Mouse (Mus musculus) lung, postnatal 0 days (tissue): Measurements from ENCODE around the gene Map4k1. TPM values are rescaled to one million over a fixed set of nuclear protein-coding genes. Genes with fewer than 3 reads are reported as not detected.
A peak's percentile ranks its signal among the peaks of the same experiment; 100 is the strongest.

Experiments used
- ATAC-seq: fragments of 200-750 bp; cut with Nextera tagmentation; 2 replicates; pipeline ENCODE4 v1.8.0; 2017; ENCODE audit warnings: moderate library complexity
- DNase-seq: peaks from one replicate; pipeline ENCODE4 v3.0.0-alpha.2; 2016; ENCODE audit warnings: low spot score
- H3K27ac ChIP-seq: fragments of 300-500 bp; sonication (generic); 2 replicates; pipeline ENCODE4 v1.5.1; 2014; ENCODE audit warnings: antibody characterized with exemption, mild to moderate bottlenecking, low read length, mixed read lengths
- H3K27me3 ChIP-seq: fragments of 300-500 bp; sonication (generic); replicated peaks from 2 replicates; pipeline ENCODE4 v1.6.1; 2014; ENCODE audit warnings: low read length, mixed read lengths; ENCODE audit not compliant: insufficient read depth
- H3K36me3 ChIP-seq: fragments of 300-500 bp; sonication (generic); 2 replicates; pipeline ENCODE4 v1.6.1; 2014; ENCODE audit warnings: low read length, mixed read lengths; ENCODE audit not compliant: insufficient read depth
- H3K4me1 ChIP-seq: fragments of 300-500 bp; sonication (generic); 2 replicates; pipeline ENCODE4 v1.6.1; 2014; ENCODE audit warnings: antibody characterized with exemption, low read depth, low read length, mixed read lengths; ENCODE audit not compliant: insufficient read depth
- H3K4me2 ChIP-seq: fragments of 300-500 bp; sonication (generic); replicated peaks from 2 replicates; pipeline ENCODE4 v1.6.1; 2014; ENCODE audit warnings: low read depth, mild to moderate bottlenecking, low read length, moderate library complexity, mixed read lengths
- H3K4me3 ChIP-seq: fragments of 300-500 bp; sonication (generic); 2 replicates; pipeline ENCODE4 v1.5.1; 2014; ENCODE audit warnings: low read depth, low read length
- H3K9ac ChIP-seq: fragments of 300-500 bp; sonication (generic); replicated peaks from 2 replicates; pipeline ENCODE4 v1.6.1; 2014; ENCODE audit warnings: low read depth, mild to moderate bottlenecking
- H3K9me3 ChIP-seq: fragments of 300-500 bp; sonication (generic); 2 replicates; pipeline ENCODE4 v1.6.1; 2016; ENCODE audit warnings: low read length, mixed read lengths
- CTCF ChIP-seq: IDR thresholded peaks from 2 replicates; pipeline ENCODE4 v1.5.1; 2016; ENCODE audit warnings: antibody characterized with exemption, mild to moderate bottlenecking
- EP300 ChIP-seq: IDR thresholded peaks from 2 replicates; pipeline ENCODE4 v1.6.1; 2016; ENCODE audit warnings: antibody characterized with exemption, mild to moderate bottlenecking, control low read depth
- WGBS: fragments of 180-500 bp; shearing (Covaris S2); extraction: QIAGEN DNeasy Blood & Tissue Kit; methylation state at CpG from one replicate; pipeline ENCODE4 v1.1.7; 2014; 5-methylcytosine and 5-hydroxymethylcytosine counted together
- polyA plus RNA-seq: library from polyadenylated mRNA; unstranded; fragments of >200 nt; fragmentation: Nextera tagmentation; extraction: Ambion mirVana; gene quantifications from 2 replicates; pipeline ENCODE4 v1.2.1, GENCODE M21; 2015

Gene Map4k1
- polyA plus RNA-seq, 1 experiment from 2014 or later, result 3.5 TPM

- Histone ChIP-seq H3K36me3 (no peaks in the 10 kb centered on the region), H3K9me3 (no peaks in the 10 kb centered on the region), H3K27ac (no peak overlapping the region), H3K4me1 (peaks cover 2% of the 10 kb centered on the region; the same call in 1 of the 2 replicates), H3K4me2 (no peak overlapping the region), H3K9ac (no peak overlapping the region), H3K4me3 (no peak overlapping the region), H3K27me3 (peaks cover 19% of the 10 kb centered on the region; the same call in 1 of the 2 replicates)
- no peak for TF ChIP-seq EP300
- TF ChIP-seq CTCF, result no peak
- ATAC-seq (no peak), DNase-seq (no peak)
- 87% methylated on average over 8 of the region's 8 CpGs for WGBS
Observed at GRCm38 (mm10) chr7:29022479-29022878, 40.6 kb downstream of the Map4k1 start.

- Histone ChIP-seq H3K4me2 (no peak overlapping the region), H3K27me3 (peaks cover 16% of the 10 kb centered on the region; the same call in 1 of the 2 replicates), H3K9ac (no peak overlapping the region), H3K9me3 (no peaks in the 10 kb centered on the region), H3K36me3 (no peaks in the 10 kb centered on the region), H3K4me1 (peaks cover 2% of the 10 kb centered on the region; the same call in 1 of the 2 replicates), H3K4me3 (no peak overlapping the region), H3K27ac (no peak overlapping the region)
- TF ChIP-seq CTCF (no peak), EP300 (no peak)
- 88% methylated on average over 8 of the region's 8 CpGs for WGBS
- 0 out of 2 replicates have a peak, but pooled peaks have one; percentile 12 for ATAC-seq
- no peak for DNase-seq
Observed at GRCm38 (mm10) chr7:29023514-29023913, 41.7 kb downstream of the Map4k1 start.

GRCm38 (mm10) chr7:29025566-29025965 lies 43.7 kb downstream of the Map4k1 start:
- 76% methylated on average over 7 of the region's 7 CpGs for WGBS
- Histone ChIP-seq H3K4me3 (no peak overlapping the region), H3K36me3 (no peaks in the 10 kb centered on the region), H3K4me1 (no peaks in the 10 kb centered on the region), H3K27ac (no peak overlapping the region), H3K9me3 (no peaks in the 10 kb centered on the region), H3K9ac (no peak overlapping the region), H3K4me2 (no peak overlapping the region), H3K27me3 (no peaks in the 10 kb centered on the region)
- TF ChIP-seq EP300 (no peak), CTCF (no peak)
- DNase-seq, result no peak
- ATAC-seq, result no peak

- no peaks in the 10 kb centered on the region for H3K27me3 ChIP-seq
- DNase-seq (no peak), ATAC-seq (no peak)
- H3K9me3 ChIP-seq, result no peaks in the 10 kb centered on the region
- H3K9ac ChIP-seq, result no peak overlapping the region
- H3K4me1 ChIP-seq, result no peaks in the 10 kb centered on the region
- no peak for TF ChIP-seq CTCF
- H3K4me3 ChIP-seq, result no peak overlapping the region
- no peaks in the 10 kb centered on the region for H3K36me3 ChIP-seq
- no peak overlapping the region for H3K27ac ChIP-seq
- no peak overlapping the region for H3K4me2 ChIP-seq
- 88% methylated on average over 5 of the region's 5 CpGs for WGBS
Observed at GRCm38 (mm10) chr7:29026195-29026594, 44.3 kb downstream of the Map4k1 start.

GRCm38 (mm10) chr7:29026811-29027210 lies 45.0 kb downstream of the Map4k1 start:
- no peak overlapping the region for H3K9ac ChIP-seq
- ATAC-seq (no peak), DNase-seq (no peak)
- TF ChIP-seq EP300, result no peak
- no peak for TF ChIP-seq CTCF
- H3K36me3 ChIP-seq, result no peaks in the 10 kb centered on the region
- WGBS, result 65% methylated on average over 4 of the region's 4 CpGs
- no peak overlapping the region for H3K4me3 ChIP-seq
- H3K9me3 ChIP-seq, result no peaks in the 10 kb centered on the region
- no peaks in the 10 kb centered on the region for H3K4me1 ChIP-seq
- no peak overlapping the region for H3K27ac ChIP-seq
- H3K4me2 ChIP-seq, result no peak overlapping the region
- no peaks in the 10 kb centered on the region for H3K27me3 ChIP-seq

- Histone ChIP-seq H3K4me3 (no peak overlapping the region), H3K27me3 (no peaks in the 10 kb centered on the region), H3K36me3 (no peaks in the 10 kb centered on the region), H3K9ac (no peak overlapping the region), H3K27ac (no peak overlapping the region), H3K4me1 (no peaks in the 10 kb centered on the region), H3K4me2 (no peak overlapping the region), H3K9me3 (no peaks in the 10 kb centered on the region)
- DNase-seq (no peak), ATAC-seq (no peak)
- TF ChIP-seq CTCF (no peak), EP300 (no peak)
- WGBS, result 80% methylated on average over 6 of the region's 6 CpGs
Observed at GRCm38 (mm10) chr7:29028761-29029160, 46.9 kb downstream of the Map4k1 start.
